Mouse (Mus musculus): ENCODE results near the gene Akr1c12. TPM values are rescaled to one million over a fixed set of nuclear protein-coding genes. Genes with fewer than 3 reads are reported as not detected.
A peak's percentile ranks its signal among the peaks of the same experiment; 100 is the strongest.
"Not testable (repeated sequence)": the region's sequence is repeated elsewhere in the genome, so short reads cannot be mapped to it uniquely, and the experiment has no call there.

Gene Akr1c12
- polyA plus RNA-seq (2012; rRNA removed), result 8.4 and 9.6 TPM in 2 replicates

DNA sequence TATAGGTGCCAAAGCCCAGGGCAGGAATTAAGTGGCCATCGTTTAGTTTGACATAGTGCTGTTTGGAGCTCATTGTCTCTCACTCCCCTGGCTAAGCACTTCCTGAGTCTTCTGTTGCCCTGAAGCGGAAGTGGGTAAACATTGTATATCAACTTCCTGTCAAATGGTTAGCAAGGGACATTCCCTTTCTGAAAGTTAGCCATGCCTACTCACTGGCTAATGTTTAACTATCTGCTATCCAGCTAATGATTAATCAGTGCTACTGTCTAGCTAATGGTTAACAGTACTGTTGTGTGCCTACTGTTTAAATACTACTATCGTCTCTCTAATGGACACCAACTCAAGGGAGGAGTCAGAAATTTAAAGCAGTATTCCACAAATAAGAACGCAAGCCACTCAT lies at the start of gene Akr1c12:
Akr1c12 (minus strand) TSS at position 150 of the 400 bp plus-strand sequence.
- DNase-seq (ENCODE audit: low read depth), result no peak

GRCm38 (mm10) chr13:4318773-4319172 lies 39.5 kb upstream of the Akr1c12 start:
- DNase-seq (ENCODE audit: low read depth), result no peak

GRCm38 (mm10) chr13:4313907-4314306 lies 34.7 kb upstream of the Akr1c12 start:
- DNase-seq (ENCODE audit: low read depth), result no peak

GRCm38 (mm10) chr13:4304861-4305565 lies 25.8 kb upstream of the Akr1c12 start:
- DNase-seq (ENCODE audit: low read depth), result no peak

DNA sequence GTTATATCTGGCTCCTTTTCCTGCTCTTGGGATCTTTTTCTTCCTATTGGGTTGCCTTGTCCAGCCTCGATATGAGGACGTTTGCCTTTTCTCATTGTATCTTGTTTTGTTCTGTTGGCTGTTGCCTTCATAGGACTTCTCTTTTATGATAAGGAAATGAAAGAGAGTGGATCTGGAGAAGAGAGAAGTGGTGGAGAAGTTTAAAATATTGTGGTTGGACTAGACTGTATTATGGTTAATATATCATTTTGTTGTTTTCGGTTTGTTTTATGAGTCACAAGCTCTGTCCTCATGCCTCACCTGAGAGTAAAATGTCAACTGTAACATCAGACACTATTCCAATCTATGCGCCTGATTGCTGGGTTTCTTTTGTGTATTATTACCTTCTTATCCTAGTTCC lies 17.8 kb upstream of the Akr1c12 start:
- DNase-seq (ENCODE audit: low read depth), result no peak

- no peak for DNase-seq (ENCODE audit: low read depth)
Measured at GRCm38 (mm10) chr13:4281471-4282412, 2.5 kb upstream of the Akr1c12 start.

DNA sequence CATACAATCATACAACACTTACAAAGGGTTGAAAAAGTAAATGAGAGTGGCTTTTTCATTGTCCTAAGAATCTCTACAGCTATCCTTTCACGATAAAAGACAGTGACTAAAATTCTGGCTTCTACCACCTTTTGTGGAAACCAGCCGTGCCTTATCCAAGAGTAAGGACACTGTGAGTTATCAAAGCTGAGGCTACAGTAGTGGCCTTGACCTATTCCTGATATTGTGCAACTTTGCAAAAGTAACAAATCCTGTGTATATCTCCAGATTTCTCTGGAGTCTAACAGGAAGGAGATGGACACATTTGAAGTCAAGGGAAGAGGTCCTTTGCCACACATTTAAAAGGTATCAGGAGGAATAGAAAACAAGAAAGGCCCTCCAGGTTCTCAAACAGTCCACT lies 1.7 kb downstream of the Akr1c12 start:
- no peak for DNase-seq (ENCODE audit: low read depth)

DNA sequence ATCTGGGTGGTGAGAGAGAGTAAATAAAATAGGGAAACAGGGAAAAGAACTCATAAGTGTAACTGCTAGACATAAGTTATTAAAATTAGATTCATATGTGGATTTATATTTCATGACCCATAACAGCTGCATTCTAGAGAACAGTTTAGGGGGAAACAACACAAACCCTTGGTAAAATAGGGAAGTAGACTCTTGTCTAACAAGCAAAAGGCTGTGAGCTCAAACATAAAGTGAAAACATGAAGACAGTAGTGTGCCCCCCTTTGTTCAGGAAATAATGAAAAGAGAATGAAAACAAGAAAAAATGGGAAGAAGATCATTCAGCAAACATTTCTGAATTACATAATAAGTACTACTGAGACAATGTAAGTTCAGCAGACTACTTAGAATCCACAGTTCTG lies 8.4 kb downstream of the Akr1c12 start:
- no peak for DNase-seq (ENCODE audit: low read depth)

DNA sequence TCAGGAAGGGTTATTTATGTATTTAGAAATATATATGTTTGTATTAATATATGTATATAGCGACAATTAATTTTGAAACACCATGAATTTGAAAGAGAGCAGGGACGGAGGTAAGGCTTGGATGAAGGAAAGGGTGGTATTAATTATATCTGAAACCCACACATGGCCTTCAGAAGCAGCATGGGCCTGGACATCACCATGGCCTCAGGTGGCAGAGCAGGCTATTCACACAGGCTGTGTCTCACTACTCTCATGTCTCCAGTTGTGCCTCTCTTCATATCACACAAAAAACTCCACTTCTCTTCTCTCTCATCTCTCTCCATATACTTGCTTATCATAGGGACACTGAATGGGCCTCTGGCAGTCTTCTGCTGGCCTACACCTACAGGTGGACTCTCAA lies 13.8 kb downstream of the Akr1c12 start:
- not testable (repeated sequence) for DNase-seq (ENCODE audit: low read depth)

GRCm38 (mm10) chr13:4265047-4265446 lies 14.2 kb downstream of the Akr1c12 start:
- no peak for DNase-seq (ENCODE audit: low read depth)

DNA sequence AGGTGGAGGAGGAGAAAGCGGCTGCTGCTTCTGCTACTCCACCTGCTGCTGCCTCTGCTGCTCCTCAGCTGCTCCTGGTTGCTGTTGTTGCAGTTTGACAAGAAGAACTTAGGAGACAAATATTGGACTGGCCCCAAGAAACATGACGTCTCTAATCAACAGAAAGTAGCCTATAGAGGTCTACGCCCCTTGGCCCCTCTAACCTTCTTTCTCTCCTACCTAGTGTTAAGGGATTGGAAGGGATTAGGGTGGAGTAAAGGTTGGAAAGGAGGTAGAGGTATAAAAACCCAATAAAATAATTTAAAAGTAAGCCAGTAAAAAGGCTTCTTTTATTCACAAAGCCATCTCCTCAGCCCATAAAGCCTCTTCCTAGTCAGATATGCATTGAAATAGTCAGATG lies 14.6 kb downstream of the Akr1c12 start:
- DNase-seq (ENCODE audit: low read depth), result no peak

DNA sequence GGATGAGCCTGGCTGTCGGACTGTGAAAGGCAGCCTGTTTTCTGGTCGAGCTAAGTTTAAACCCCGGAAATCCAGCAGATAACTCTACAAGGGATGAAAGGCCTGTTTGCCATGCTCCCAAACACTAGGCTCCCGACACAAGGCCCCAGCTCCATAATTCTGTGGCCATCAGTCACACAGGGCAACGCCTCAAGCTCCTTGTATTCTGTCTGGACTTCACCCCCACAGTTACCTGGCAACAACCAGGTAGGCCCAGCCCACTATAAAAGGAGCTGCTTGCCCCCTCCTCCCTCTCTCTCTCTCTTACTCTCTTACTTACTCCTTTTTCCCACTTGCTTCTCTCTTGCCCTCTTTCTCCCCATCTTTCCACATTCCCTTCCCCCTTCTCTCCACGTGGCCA lies 21.9 kb downstream of the Akr1c12 start:
- no peak for DNase-seq (ENCODE audit: low read depth)

DNA sequence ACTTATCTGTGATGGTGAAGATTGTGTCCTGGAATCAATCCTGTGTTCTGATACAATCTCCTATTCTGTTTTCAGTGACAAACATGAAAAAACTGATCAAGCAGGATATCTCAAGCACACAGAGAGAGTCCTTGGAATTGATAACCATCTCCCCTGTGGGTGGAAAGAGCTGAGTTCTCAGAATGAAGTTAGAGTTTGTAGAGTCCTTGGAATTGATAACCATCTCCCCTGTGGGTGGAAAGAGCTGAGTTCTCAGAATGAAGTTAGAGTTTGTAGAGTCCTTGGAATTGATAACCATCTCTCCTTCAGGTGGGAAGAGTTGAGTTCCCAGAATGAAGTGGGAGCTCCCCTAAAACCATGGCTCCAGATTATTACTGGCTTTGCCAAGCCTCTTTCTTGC lies 22.3 kb downstream of the Akr1c12 start:
- not testable (repeated sequence) for DNase-seq (ENCODE audit: low read depth)

DNA sequence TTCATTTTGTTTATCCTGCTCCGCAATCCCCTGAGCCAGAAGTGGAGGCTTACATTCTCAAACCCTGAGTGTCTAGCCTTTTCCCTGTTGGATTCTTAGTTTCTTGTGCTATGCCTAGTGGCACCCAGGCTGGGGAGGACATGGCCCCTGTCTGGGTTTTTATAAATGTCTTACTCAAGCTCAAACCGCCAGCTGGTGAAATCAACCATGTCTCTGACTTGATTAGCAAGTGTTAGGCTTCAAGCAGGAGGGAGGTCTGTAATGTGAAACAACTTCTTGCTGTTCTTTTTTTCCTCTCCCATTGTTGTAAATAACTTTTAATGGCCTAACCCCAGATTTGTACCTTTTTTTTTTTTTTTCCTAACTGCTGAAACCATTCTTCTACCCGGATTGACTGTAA lies 29.9 kb downstream of the Akr1c12 start:
- no peak for DNase-seq (ENCODE audit: low read depth)

DNA sequence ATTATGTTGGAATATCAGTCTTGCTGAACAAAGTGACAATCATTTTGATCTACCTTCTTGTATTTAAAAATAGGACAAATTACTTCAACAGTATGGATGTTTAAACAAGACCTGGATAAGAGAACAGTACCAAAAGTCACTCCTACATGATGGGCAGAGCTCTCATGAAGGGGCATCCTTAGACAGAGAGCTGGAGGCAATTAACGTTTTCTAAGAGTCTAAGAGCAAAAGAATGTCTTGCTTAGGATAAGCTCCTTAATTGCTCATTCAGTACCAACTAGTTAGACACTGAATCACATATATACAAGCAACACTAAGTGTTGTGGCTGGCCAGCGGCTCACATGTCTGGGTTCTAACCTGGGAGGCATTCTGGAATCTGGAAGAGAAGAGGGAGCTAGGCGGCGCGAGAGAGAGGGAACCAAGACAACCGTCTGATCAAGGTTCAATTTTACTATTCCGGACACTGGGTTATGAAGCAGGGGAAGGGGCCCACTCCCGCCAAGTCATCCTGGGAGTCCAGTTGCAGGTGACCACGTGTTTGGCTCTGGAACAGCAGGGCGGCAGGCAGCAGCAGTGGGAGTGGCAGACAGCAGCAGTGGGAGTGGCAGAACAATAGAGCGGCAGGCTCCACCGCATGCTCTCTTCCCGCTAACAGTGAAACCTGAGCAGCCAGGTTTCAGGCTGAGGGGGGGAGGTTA lies 34.2 kb downstream of the Akr1c12 start:
- no peak for DNase-seq (ENCODE audit: low read depth)

- DNase-seq (ENCODE audit: low read depth), result no peak
Measured at GRCm38 (mm10) chr13:4233536-4234172, 45.6 kb downstream of the Akr1c12 start.

- DNase-seq (ENCODE audit: low read depth), result no peak
Measured at GRCm38 (mm10) chr13:4233135-4233534, 46.1 kb downstream of the Akr1c12 start.

- DNase-seq (ENCODE audit: low read depth), result peak; percentile 60
Measured at GRCm38 (mm10) chr13:4230841-4231623, 48.2 kb downstream of the Akr1c12 start.

DNA sequence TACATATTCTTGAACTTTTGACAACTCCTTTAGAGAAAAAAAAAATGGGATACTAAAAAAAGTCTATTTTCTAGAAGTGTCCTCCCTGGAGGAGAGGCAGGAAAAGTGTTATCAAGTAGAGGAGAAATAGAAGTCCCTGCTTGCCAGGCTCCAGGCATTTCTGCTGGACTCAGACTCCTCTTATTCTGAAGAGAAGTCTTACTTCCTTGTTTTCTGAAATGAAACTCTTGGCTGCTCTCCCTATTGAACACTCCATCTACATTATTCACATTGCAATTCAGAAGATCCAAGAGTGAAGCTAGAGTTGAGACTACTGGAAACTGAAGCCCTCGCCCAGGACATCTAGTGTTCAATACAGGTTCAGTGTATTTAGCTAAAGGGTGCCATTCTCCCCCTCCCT lies 50.8 kb downstream of the Akr1c12 start, which contains the start of gene Akr1c19:
Akr1c19 (plus strand) TSS at position 260 of the 400 bp plus-strand sequence.
- DNase-seq (ENCODE audit: low read depth), result no peak
